Mouse (Mus musculus) intestine, postnatal 0 days (tissue): Measurements from ENCODE around the gene Trip11. TPM values are rescaled to one million over a fixed set of nuclear protein-coding genes. Genes with fewer than 3 reads are reported as not detected.

ENCODE experiments used
- ATAC-seq: fragments of 200-750 bp; cut with Nextera tagmentation; 2 replicates; pipeline ENCODE4 v1.8.0; 2017; ENCODE audit warnings: mild to moderate bottlenecking, moderate TSS enrichment, moderate library complexity
- H3K27ac ChIP-seq: fragments of 300-500 bp; sonication (generic); 2 replicates; pipeline ENCODE4 v1.5.1; 2014; ENCODE audit warnings: mild to moderate bottlenecking, low read depth, low read length, moderate library complexity
- H3K27me3 ChIP-seq: fragments of 300-500 bp; sonication (generic); replicated peaks from 2 replicates; pipeline ENCODE4 v1.6.1; 2014; ENCODE audit warnings: low read length, mixed read lengths; ENCODE audit not compliant: control insufficient read depth, insufficient read depth
- H3K36me3 ChIP-seq: fragments of 300-500 bp; sonication (generic); 2 replicates; pipeline ENCODE4 v1.6.1; 2014; ENCODE audit warnings: mild to moderate bottlenecking, moderate library complexity; ENCODE audit not compliant: control insufficient read depth, insufficient read depth
- H3K4me1 ChIP-seq: fragments of 300-500 bp; sonication (generic); replicated peaks from 2 replicates; pipeline ENCODE4 v1.6.1; 2014; ENCODE audit warnings: antibody characterized with exemption, low read length, mixed read lengths; ENCODE audit not compliant: control insufficient read depth, insufficient read depth
- H3K4me2 ChIP-seq: fragments of 300-500 bp; sonication (generic); replicated peaks from 2 replicates; pipeline ENCODE4 v1.6.1; 2014; ENCODE audit warnings: low read depth, mild to moderate bottlenecking, moderate library complexity
- H3K4me3 ChIP-seq: fragments of 300-500 bp; sonication (generic); 2 replicates; pipeline ENCODE4 v1.5.1; 2014; ENCODE audit warnings: low read depth, low read length
- H3K9ac ChIP-seq: fragments of 300-500 bp; sonication (generic); 2 replicates; pipeline ENCODE4 v1.6.1; 2014; ENCODE audit warnings: mild to moderate bottlenecking, low read depth, low read length
- H3K9me3 ChIP-seq: fragments of 300-500 bp; sonication (generic); 2 replicates; pipeline ENCODE4 v1.6.1; 2016; ENCODE audit warnings: mixed run types; ENCODE audit not compliant: control insufficient read depth
- CTCF ChIP-seq: sonication (generic); IDR thresholded peaks from 2 replicates; pipeline ENCODE4 v1.5.1; 2016; ENCODE audit warnings: low read depth, mild to moderate bottlenecking, control low read depth, antibody characterized with exemption, moderate library complexity
- WGBS: fragments of 180-500 bp; shearing (Covaris S2); extraction: QIAGEN DNeasy Blood & Tissue Kit; methylation state at CpG from one replicate; pipeline ENCODE4 v1.1.7; 2014; 5-methylcytosine and 5-hydroxymethylcytosine counted together
- polyA plus RNA-seq: library from polyadenylated mRNA; unstranded; fragments of >200 nt; fragmentation: Nextera tagmentation; extraction: Ambion mirVana; gene quantifications from 2 replicates; pipeline ENCODE4 v1.2.1, GENCODE M21; 2015

Gene Trip11
- polyA plus RNA-seq, 1 experiment from 2014 or later = 42.9 TPM

DNA sequence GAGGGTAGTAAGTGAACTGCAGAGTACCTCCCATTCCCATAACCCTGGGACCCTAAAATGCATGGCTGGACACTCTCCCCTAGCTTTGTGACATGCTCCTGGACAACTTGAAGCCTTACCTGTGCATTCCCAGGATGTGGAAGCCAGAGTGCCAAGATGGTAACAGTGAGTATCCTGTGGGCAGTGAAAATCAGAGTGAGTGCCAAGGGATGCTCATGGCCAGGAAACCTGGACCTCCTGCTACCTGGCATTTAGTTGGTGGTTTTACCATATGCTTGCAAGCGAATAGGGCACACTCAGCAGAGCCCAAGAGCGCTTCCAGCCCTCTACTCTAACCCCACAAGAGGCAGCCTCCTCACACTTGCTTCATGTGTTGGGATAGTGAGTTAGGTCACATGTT, 98.6 kb downstream of the Trip11 start:
- no peak overlapping the region for H3K9ac ChIP-seq
- H3K36me3 ChIP-seq = no peaks in the 10 kb centered on the region
- 0 out of 2 replicates have a peak, but pooled peaks cover 5% of the 10 kb centered on the region for H3K4me1 ChIP-seq
- 83% methylated on average over 2 of the region's 2 CpGs for WGBS
- no peaks in the 10 kb centered on the region for H3K27me3 ChIP-seq
- no peak overlapping the region for H3K27ac ChIP-seq
- no peak overlapping the region for H3K4me2 ChIP-seq
- TF ChIP-seq CTCF = no peak
- no peaks in the 10 kb centered on the region for H3K9me3 ChIP-seq
- no peak overlapping the region for H3K4me3 ChIP-seq
- no peak for ATAC-seq

DNA sequence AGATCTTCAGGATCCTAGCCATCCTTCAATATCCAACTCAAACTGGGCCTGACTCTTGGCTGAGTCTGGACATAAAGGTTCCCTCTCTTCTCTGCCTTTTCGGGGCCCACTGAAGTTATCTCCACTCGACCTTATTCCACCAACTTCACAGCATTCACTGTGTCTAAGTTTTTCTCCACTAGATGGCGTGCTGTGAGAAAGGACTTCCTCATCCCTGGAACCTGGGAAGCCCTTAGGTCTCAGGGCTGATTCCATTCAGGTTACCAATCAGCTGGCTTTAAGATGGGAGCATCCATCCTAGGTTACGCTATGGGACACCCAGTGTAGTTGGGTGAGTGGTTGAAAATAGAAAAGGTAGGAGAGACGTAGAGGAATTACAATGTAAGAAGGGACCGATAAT, 101.9 kb downstream of the Trip11 start:
- Histone ChIP-seq H3K27me3 (no peaks in the 10 kb centered on the region), H3K27ac (no peak overlapping the region), H3K9ac (no peak overlapping the region), H3K4me1 (no peaks in the 10 kb centered on the region), H3K9me3 (no peaks in the 10 kb centered on the region), H3K36me3 (peaks cover 5% of the 10 kb centered on the region; the same call in 1 of the 2 replicates), H3K4me2 (no peak overlapping the region), H3K4me3 (no peak overlapping the region)
- WGBS = 62% methylated on average over 6 of the region's 6 CpGs
- peak; percentile 78 for TF ChIP-seq CTCF
- no peak for ATAC-seq

DNA sequence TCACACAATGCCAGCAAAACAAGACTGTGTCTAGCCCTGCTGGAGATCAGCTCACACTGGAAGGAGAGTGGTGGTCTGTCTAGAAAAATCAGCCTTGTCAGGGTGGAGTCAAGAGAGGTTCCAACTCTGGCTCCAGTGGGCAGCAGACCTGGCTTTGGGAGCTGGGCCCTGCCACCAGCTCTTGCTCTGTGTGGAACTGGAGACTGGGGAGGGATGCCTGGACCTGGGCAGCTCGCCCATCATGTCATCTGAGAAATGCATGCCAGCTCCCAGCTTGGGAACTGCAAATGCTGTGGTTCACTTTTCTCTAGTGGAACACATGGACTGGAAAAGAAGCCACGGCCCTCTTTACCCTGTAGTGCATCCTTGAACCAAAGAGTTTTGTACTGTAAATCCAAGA, 102.6 kb downstream of the Trip11 start:
- Histone ChIP-seq H3K4me1 (no peaks in the 10 kb centered on the region), H3K4me3 (no peak overlapping the region), H3K9ac (no peak overlapping the region), H3K36me3 (peaks cover 5% of the 10 kb centered on the region; the same call in 1 of the 2 replicates), H3K27me3 (no peaks in the 10 kb centered on the region), H3K4me2 (no peak overlapping the region), H3K9me3 (no peaks in the 10 kb centered on the region), H3K27ac (no peak overlapping the region)
- 82% methylated on average over 2 of the region's 2 CpGs for WGBS
- TF ChIP-seq CTCF = no peak
- ATAC-seq = no peak

DNA sequence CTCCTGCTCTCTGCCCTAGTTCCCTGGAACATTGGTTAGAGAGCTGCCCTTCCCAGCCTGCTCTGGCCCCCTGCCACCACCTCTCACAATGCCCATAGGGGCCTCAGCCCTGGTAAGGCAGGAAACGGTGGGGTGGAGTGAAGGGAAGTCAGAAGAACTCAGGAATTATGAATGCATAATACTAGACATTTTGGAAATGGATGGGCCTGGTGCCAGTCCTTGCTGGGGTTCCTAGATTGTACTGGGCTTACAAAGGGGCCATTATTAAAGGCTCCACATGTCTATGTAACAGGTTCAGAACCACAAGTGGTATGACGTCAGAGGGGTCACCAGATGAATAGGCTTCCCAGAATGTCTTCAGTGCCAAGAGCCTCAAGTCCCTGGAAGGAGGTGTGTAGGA, 105.7 kb downstream of the Trip11 start:
- Histone ChIP-seq H3K27ac (no peak overlapping the region), H3K9ac (no peak overlapping the region), H3K27me3 (no peaks in the 10 kb centered on the region), H3K9me3 (no peaks in the 10 kb centered on the region), H3K4me3 (no peak overlapping the region), H3K4me2 (no peak overlapping the region), H3K36me3 (peaks cover 5% of the 10 kb centered on the region; the same call in 1 of the 2 replicates), H3K4me1 (no peaks in the 10 kb centered on the region)
- no peak for ATAC-seq
- WGBS = 66% methylated on average over 2 of the region's 2 CpGs
- no peak for TF ChIP-seq CTCF

DNA sequence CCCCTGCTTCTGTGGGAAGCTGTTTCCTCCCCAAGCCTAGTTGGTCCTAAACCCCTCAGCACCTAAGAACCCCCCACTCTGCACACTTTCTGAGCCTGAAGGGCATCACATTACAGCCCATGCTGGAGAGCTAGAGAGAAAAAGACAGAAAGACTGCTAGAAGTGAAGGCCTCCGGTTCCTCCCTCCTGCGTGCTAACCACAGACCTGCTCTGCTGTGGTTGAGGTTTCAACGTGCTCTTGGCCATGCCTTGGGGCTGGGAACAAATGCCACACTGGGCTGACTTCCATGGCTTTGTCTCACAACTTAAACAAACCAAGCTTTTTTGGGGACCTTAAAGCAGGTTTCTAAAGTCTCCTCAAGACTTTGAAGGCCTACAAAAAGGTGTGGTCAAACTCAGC, 110.6 kb downstream of the Trip11 start:
- TF ChIP-seq CTCF = no peak
- Histone ChIP-seq H3K27ac (no peak overlapping the region), H3K4me1 (no peaks in the 10 kb centered on the region), H3K4me3 (no peak overlapping the region), H3K27me3 (no peaks in the 10 kb centered on the region), H3K4me2 (no peak overlapping the region), H3K9me3 (no peaks in the 10 kb centered on the region), H3K36me3 (no peaks in the 10 kb centered on the region), H3K9ac (no peak overlapping the region)
- 87% methylated on average over 3 of the region's 3 CpGs for WGBS
- no peak for ATAC-seq

DNA sequence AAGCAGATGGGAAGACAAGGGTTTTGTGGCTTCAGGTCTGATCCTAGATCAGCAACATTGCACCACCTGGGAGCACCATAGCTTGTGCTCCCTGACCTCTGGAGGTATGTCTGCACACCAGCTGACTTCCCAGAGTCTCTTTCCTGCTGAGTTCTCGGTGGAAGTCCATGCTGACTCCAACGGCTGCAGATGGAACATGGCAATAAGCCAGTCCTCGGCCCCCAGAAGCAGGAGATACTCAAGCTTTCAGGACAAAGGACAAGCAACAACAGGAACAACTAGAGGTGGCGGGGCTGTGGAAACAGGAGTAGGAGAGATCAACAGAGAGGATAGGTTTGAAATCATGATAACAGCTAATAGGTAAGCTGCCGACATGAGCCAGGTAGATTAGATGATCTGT, 111.3 kb downstream of the Trip11 start:
- 67% methylated on average over 5 of the region's 5 CpGs for WGBS
- no peak overlapping the region for H3K4me3 ChIP-seq
- H3K27ac ChIP-seq = no peak overlapping the region

DNA sequence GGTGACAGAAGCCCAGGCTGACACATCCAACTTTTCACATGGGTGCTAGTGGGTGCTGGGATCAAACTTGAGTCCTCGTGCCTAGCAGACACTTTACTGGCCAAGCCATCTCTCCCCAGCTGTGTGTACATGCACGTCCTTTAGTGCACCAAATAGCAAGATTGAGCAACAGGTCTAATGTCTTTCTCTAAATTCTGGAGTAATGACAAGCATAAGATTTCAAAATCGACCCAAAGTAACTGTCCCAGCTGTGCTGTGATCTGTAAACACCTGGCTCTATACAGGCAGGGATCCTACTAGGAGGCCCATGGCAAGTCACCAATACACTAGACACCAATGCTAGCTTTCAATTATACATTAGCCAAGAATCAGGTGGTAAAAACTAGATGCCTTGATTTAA, 112.0 kb downstream of the Trip11 start:
- no peak for ATAC-seq
- no peaks in the 10 kb centered on the region for H3K9me3 ChIP-seq
- H3K27ac ChIP-seq = no peak overlapping the region
- H3K4me2 ChIP-seq = no peak overlapping the region
- WGBS = 78% methylated on average over 3 of the region's 3 CpGs
- no peak overlapping the region for H3K9ac ChIP-seq
- H3K27me3 ChIP-seq = no peaks in the 10 kb centered on the region
- no peak overlapping the region for H3K4me3 ChIP-seq
- H3K4me1 ChIP-seq = no peaks in the 10 kb centered on the region
- TF ChIP-seq CTCF = no peak
- no peaks in the 10 kb centered on the region for H3K36me3 ChIP-seq

More for the DNA sequence above, 111.3 kb downstream of the Trip11 start:
- H3K36me3 ChIP-seq = no peaks in the 10 kb centered on the region
- H3K9me3 ChIP-seq = no peaks in the 10 kb centered on the region
- H3K4me2 ChIP-seq = no peak overlapping the region
- H3K27me3 ChIP-seq = no peaks in the 10 kb centered on the region
- ATAC-seq = no peak
- no peaks in the 10 kb centered on the region for H3K4me1 ChIP-seq
- no peak for TF ChIP-seq CTCF
- no peak overlapping the region for H3K9ac ChIP-seq
